Mouse (Mus musculus) cerebellum, postnatal 25 days (tissue): Measurements from ENCODE around the gene Mok.

Experiments
- DNase-seq, 2 experiments: peaks; one replicate each; pipeline ENCODE4 v3.0.0; 2021; ENCODE audit warnings: mixed read lengths in 2 of 2

The Mok gene

DNA sequence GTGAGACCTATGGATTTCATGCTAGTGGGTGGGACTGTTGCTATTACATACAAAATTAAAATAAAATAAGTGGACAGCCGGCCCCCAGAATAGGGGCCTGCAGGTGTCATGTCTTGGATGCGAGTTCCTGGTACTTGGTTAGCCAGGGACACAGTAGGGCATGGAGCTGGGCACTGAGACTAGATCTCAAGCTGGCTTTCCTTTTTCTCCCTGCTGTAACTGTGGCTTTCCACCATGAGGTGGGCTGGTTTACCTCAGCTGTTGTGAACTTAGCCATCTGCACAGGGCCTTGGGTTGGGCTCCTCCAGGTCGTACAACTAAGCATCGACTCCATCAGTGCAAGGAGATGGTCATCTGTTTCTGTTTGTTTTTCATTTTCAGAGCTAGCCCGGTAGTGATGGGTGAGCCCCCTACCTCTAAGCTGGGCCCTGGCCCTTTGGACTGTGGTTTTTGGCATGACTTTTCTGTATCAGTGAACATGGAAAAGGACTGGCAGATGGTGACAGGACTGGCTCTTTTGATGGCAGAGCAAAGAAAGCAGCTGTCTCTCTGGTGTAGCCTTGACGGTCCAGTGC lies 5.5 kb upstream of the Mok start:
- no peak for DNase-seq

DNA sequence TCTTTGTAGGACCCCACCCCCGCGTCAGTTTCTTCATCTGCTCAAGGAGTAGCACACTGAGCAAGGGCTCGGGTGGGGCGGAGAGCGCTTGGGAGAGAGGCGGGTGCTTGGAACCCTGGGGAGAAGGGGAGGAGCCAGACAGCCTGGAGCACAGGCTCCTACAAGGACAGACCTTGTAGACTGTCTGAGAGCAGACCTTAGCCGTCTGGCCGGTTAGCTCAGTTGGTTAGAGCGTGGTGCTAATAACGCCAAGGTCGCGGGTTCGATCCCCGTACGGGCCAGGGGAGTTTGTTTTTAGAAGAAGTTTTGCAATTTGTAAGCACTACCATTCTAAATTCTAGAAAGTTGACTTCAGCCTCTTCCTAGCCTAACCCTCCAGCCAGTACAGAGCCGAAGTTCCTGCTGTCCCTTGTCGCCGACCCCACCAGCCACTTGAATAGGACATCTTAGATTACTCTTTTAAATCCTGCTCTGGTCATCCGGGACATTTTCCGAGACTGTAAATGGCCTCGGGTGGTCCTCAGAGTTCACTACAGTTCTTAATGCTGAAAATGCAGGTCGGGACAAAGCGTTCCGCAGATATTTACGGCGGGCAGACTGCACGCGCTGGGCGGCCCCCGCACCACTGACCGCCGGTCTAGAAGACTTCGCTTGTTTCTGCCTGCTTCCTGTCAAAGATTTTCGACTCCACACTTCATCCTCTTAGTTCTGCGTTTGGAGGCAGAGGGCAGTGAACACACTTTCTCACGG lies 4.6 kb upstream of the Mok start:
- peak; percentile 86 to 89 for DNase-seq

DNA sequence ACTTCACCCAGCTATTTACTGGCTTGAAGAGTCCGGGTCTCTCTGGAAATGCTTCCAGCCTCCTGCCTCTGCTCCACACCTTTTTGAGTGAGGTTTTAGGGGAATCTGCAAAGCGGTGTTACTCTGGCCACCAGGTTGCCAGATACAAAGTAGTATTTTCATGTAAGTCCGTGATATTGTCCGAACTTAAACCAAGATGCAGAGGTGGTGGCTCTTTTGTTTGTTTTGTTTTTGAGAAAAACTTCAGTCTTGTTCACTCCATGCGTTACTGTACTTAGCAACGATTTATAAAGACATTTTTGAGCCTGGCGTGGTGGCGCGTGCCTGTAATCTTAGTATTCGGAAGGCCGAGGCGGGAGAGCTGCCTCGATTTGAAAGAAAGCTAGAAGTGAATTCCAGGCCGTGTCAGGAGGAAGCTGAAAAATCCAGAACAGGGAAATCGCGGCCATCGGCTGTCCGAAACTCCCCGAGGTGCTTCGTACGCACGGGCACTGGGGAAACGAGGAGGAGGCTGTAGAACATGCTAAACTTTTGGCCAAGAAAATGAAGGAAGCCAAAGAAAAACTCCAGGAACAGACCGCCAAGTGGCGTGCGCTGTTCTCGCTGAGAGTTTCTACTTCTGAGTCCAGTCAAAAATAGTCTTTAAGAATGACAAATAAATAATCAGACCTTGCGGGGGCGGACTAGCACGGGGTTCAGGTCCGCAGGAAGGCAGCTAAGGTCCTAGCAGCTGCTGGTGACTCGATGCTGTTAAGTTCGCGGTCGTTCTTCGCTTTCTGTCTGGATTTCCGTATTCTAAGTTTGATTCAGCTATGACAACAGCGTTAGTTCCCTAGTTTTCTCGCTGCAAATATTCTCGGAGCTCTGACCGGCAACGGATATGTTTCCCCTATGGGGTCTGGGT lies 3.7 kb upstream of the Mok start:
- DNase-seq = peak; percentile 26 to 30

DNA sequence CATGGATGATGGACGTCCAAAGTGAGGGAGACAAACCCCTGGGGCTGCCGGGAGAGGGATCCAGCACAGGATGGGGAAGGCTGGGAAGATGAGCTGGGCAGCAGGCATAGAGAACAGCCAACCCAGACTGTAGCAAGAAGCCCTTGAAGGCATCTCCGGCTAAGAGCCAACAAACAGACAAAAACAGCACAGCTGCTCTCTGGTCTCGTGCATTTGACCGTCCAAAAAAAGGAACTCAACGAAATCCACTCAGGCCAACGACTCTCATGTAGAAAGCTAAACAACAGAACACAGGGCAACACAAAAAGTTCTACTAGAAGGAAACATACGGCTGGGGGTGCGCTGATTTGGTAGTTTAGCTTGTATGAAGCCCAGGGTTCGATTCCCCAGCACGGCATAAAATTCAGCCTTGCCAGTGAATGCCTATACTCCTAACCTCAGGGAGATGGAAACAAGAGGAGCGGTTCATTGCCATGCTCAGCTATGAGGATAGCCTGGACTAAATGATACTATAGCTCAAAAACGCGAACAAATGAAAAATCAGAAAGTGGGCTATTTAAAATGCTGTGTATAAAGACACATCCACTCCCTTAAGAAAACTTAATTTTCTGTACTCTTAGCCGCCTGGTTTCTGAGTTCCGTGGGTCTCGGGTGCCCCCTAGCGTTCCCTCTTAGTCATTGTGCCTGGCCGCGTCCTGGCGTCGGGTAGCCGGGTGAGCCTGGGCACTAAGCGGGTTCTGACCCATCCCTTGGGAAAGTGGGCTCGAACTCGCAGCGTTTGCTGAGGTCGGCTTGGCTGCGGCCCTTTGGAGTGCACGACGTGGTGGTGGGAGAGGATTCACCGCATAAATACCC lies 2.7 kb upstream of the Mok start:
- DNase-seq = peak; percentile 89 to 91

DNA sequence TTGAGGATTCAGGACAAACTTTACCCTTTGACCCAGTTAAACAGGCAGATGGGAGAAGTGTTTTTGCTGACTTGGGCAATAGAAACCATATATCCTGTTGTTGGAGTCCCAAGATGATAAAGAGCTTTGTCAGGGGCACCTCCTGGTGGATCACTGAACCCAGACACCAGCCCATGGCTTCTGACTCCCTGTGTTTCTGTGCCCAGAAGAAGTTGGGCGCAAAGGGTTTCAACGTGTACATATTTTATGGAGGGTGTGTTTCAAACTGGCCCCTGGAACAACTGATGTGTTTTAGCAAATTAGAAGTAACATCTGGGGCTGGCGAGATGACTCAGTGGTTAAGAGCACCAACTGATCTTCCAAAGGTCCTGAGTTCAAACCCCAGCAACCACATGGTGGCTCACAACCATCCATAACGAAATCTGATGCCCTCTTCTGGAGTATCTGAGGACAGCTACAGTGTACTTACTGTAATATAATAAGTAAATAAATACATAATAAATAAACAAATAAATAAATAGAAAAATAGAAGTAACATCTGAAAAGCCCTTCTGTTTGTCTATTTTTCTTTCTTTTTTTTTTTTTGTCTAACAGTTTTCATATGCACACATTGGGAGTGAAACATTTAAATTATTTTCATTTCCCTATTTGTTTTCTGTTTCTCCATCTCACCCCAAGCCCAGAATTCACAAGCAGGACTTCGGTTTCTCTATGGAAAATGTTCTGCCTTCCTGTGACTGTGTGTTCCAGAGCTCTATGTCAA lies 1.2 kb upstream of the Mok start:
- no peak for DNase-seq

DNA sequence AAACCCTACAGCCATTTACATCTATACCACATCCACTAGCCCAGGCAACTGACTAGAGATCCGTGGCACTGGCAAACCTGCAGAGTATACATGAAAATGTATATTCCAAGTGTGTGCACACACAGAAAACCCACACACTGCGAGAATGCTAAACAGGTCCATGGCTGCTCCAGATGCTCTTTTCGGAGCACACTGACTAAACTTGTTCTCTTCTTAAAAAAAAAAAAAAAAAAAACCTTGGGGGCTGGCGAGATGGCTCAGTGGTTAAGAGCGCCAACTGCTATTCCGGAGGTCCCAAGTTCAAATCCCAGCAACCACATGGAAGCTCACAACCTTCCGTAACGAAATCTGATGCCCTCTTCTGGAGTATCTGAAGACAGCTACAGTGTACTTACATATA lies 2.9 kb downstream of the Mok start:
- no peak for DNase-seq

DNA sequence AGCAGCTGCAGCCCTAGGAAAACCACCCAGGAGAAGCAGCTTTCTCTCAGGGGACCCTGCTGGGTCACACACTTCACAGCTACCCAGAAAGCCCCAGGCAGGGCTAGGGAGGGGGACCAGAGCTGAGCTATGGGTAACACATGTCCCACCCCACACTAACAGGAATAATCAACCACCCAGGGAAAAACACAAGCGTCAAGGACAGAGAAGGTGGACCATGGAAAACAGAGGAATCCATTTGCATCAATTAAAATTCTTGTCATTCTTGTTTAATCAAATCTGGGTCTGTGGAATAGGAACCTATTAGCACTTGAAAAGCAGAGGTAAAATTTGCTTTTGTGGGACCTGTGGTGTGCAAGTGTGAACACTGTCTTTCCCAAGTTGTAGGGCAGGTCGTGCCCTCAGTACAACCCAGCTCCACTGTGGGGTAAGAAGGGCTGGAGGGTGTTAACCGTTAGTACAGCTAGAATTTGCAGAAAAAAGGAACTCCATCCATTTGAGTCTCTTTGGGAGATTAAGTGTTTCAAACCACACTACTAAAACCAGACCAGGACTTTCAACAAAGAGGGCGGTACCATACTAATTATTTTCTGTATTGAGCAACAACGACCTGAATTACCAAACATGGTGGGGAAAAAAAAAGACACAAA lies 3.4 kb downstream of the Mok start:
- DNase-seq = no peak

DNA sequence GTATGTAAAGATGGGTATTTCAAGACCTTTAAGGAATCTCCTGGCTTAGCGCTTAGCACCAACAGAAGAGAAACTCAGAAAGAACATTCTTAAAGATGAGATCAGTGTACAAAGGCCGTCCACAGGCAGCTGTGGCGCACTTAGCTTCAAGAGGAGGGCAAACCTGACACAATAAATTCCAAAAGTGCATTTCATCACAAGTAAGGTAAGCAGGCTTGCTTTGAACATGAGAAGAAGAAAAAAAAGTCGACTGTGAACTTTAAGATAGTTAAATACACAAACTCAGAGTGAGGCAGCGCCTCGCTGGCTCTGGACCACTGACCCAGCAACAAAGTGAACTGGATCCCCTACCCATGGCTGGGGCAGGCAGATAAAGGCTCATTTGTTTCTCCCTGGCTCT lies 4.0 kb downstream of the Mok start:
- no peak for DNase-seq

DNA sequence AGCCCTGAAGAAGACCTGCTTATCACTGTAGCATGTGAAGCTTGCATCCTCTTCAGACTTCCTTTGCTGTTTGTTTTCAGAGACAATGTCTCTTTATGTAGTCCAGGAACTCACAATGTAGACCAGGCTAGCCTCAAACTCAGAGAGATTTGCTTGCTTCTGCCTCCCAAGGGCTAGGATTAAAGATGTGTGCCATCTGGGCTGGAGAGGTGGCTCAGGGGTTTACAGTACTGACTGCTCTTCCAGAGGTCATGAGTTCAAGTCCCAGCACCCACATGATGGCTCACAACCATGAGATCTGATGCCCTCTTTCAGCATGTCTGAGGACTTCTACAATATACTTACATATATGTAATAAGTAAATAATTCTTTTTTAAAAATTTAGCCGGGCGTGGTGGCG lies 5.6 kb downstream of the Mok start:
- no peak for DNase-seq

DNA sequence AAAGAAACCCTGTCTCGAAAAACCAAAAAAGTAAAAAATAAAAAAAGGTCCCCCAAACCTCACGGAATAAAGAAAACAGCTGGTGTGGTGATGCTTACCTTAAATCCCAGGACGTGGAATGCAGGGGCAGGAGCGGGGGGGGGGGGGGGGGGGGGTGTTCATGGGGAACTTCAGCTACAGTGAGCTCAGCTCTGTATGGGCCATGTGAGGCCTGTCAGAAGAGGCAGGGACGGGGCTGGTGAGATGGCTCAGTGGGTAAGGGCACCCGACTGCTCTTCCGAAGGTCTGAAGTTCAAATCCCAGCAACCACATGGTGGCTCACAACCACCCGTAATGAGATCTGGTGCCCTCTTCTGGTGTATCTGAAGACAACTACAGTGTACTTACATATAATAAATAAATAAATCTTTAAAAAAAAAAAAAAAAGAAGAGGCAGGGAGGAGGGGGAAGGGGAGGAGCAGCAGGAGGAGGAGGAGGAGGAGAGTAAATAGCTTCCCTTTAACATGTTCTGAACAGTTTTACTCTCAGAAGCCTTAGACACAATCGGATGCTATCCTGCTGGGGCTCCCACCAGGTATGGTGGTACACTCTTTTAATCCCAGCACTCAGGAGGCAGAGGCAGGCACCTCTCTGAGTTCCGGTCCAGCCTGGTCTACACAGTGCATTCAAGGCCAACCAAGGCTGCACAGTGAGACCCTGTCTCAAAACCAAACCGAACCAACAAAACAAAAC lies 10.3 kb downstream of the Mok start:
- no peak for DNase-seq

DNA sequence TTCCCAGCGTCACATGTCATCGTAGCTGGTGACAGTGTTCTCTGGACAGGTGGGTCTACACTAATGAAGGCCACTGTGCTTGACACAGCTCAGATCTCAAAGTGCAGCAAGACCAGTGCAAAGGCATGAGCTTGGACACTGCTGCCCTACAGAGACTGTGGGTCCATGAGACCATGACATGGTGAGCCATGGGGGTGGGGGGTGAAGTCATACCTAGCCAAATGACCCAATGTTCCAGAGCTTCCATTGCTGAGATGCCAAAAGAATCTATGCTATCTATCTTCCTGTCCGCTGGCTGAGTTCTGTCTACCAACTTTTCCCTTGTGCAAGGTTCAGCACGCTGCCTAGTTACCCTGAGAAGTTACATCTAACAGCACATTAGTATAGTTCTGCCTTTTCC lies 11.8 kb downstream of the Mok start:
- no peak for DNase-seq

DNA sequence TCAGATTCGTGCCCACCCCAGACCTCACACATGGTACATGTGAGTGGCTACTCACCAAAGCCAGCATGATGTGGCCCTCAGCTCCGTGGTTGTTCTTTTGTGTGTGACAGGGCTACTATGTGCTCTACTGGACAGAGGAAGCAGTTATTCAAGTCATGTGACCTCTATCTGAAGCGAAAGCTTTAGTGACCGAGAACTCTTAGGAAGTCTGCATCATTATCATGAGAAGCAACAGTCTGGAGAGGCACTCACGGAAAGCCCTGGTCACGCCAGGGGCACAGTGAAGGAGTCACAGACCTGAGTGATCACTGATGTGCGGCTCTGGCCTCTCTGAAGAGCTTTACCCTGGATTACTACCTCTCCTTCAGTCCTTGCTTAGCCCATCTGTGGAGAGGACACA lies 18.4 kb downstream of the Mok start:
- no peak for DNase-seq

DNA sequence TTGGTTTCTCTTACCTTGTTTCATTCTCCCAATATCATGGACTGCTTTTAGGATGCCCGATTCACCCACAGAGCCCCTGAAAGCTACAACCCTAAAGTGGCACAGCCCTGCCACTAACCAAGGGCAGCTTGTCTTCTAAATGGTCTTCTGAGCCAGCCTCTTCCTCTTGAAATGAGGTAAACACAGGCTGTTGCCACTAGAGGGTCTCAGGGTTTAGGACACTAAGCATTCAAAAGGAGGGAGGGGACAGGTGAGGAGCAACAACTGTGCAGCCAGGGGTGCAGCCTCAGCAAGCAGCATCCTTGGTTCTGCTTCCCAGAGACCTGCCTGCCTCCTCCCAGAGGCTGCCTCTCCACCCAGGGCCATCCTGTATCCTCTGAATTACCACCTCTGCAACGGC lies 19.0 kb downstream of the Mok start:
- no peak for DNase-seq

DNA sequence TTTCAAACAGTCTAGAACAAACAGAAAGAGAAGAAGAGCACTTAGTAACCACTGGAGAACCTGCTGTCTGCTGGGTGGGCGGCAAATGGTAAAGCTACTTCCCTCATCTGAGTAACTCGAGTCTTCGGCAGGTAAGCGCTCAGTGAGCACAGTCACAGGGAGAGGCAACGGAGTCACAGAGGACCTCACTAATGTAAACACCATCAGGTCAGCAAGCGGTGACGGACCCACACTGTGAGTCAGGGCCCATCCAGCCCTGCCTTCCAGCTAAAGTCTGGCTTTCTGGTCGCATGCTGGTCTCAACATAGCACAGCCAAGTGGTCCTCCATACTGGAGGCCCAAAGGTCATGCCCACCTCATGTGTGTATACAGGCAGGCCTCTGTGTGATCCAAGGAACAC lies 21.4 kb downstream of the Mok start:
- no peak for DNase-seq

DNA sequence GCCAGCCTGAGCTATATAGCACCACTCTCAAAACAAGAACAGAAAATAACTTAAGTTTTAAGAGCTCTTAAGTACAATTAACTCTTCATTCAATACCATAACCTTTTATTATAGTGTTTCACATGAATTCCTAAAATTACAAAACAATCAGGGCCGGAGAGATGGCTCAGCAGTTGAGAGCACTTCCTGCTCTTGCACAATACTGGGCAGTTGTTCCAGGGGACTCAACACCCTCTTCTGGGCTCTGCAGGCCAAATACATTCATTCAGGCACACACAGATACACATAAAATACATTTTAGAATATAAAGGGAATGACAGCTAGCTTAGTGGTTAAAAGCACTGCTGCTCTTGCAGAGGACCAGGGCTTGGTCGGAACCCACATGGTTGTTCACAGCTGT lies 23.9 kb downstream of the Mok start:
- DNase-seq = no peak

DNA sequence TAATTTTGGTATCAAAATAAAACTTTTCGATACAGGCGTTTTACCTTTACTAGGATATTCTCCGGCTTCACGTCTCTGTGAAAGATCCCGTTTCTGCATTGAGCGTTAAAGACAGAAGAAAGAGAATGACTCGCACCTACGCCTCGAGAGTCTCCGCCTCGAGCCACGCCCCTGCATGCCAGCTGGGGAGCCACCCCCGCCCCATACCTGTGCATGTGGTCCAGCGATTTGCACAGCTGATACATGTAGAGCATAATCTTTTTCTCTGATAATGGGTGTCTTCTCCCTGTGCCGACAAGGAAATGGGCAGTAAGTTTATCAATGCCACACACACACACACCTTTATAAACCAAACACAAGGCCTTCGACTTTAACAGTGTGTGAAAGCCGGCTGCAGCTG lies 25.8 kb downstream of the Mok start:
- DNase-seq = no peak

DNA sequence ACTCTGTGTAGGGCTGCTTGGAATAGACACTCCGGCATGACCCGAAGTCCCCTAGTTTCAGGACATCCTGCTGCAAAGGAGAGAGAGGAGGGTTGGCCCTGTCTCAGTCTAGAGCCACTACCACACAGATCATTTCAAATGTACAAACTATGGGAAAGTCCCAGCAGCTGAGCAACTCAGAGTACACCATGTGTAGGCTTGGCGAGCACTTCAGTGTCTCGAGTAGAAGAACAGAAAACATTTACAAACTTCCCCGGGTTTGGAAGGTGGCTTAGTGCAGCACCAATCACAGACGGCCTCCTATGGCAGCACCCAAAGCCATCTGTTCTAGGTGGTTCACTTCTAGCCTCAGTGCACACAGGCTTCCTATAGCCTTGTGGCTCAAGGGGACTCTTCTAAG lies 27.1 kb downstream of the Mok start:
- no peak for DNase-seq

DNA sequence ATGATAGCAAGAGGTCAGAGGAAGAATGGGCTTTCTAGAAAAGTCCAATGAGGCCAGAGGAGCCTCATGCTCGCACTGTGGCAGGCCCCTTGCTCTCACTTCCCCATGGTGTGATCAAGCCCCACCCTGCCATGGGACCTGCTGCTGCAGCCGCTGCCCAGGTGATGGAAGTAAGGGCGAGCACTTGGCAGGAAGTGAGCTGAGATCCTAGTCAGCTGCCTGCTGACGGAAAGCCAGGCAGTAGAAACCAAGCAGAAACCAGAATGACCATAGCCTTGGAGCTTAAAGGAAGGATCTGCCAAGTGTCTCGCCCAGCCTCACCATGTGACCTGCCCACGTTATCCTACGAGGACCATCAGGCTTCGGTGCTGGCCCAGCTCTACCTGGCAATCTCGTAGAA lies 27.6 kb downstream of the Mok start:
- DNase-seq = no peak

DNA sequence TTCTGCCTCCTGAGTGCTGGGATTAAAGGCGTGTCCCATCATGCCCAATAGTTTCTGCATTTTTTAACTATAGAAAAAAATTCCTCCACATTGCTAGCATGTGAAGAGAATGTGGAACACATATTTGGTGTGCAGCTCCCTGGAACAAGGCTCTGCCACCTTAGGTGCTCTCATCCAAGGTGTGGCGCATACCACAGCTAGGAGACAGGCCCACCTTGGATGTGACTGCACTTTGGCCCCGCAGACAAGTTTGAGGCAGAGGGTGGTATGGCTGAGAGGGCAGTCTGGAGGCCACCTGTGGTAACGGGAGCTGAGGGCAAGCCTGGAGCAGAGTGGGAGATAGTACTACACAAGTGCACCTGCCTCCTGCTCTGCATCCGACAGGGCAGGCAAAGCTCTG lies 31.9 kb downstream of the Mok start:
- DNase-seq = no peak

DNA sequence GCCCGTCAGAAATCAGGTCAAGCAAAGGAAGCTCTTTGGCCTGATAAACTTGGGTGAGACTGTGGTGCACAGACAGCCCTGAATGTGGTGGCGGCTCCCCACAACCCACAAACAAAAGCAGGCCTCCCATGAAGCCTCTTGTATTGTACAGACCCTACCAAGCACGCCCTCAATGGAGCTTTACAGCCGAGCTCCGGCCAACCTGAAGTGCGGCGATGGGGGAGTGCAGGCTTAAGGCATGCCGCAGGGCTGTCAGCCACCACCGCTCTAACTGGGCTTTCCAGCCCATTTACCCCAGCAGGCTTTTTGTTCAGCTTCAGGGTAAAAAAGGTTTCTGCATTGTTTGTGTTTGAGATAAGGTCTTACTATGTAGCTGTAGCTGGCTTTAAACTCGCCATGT lies 32.3 kb downstream of the Mok start:
- DNase-seq = no peak
